Mouse (Mus musculus) midbrain, postnatal 0 days (tissue): ENCODE results near the gene Galm. TPM values are rescaled to one million over a fixed set of nuclear protein-coding genes. Genes with fewer than 3 reads are reported as not detected.
A peak's percentile ranks its signal among the peaks of the same experiment; 100 is the strongest.

ENCODE experiments used
- ATAC-seq: fragments of 200-750 bp; cut with Nextera tagmentation; 2 replicates; pipeline ENCODE4 v1.8.0; 2017; ENCODE audit warnings: moderate number of reproducible peaks, mild to moderate bottlenecking, moderate TSS enrichment, moderate library complexity; ENCODE audit not compliant: low FRiP score
- DNase-seq: peaks from one replicate; pipeline ENCODE4 v3.0.0-alpha.2; 2015; ENCODE audit warnings: low spot score
- H3K27ac ChIP-seq: fragments of 300-500 bp; sonication (generic); 2 replicates; pipeline ENCODE4 v1.5.1; 2014; ENCODE audit warnings: low read depth, mild to moderate bottlenecking, low read length, mixed read lengths
- H3K27me3 ChIP-seq: fragments of 300-500 bp; sonication (generic); 2 replicates; pipeline ENCODE4 v1.6.1; 2014; ENCODE audit warnings: low read length, control low read depth, mixed read lengths; ENCODE audit not compliant: insufficient read depth
- H3K36me3 ChIP-seq: fragments of 300-500 bp; sonication (generic); 2 replicates; pipeline ENCODE4 v1.6.1; 2014; ENCODE audit warnings: low read length, control low read depth, mixed read lengths; ENCODE audit not compliant: insufficient read depth
- H3K4me1 ChIP-seq: fragments of 300-500 bp; sonication (generic); 2 replicates; pipeline ENCODE4 v1.6.1; 2014; ENCODE audit warnings: mild to moderate bottlenecking, control low read depth, antibody characterized with exemption, low read length, mixed read lengths; ENCODE audit not compliant: insufficient read depth
- H3K4me2 ChIP-seq: fragments of 300-500 bp; sonication (generic); 2 replicates; pipeline ENCODE4 v1.6.1; 2014; ENCODE audit warnings: low read depth, mild to moderate bottlenecking, low read length, mixed read lengths; ENCODE audit not compliant: poor library complexity, severe bottlenecking
- H3K4me3 ChIP-seq: fragments of 300-500 bp; sonication (generic); 2 replicates; pipeline ENCODE4 v1.5.1; 2014; ENCODE audit warnings: low read depth, mild to moderate bottlenecking, low read length, moderate library complexity
- H3K9ac ChIP-seq: fragments of 300-500 bp; sonication (generic); replicated peaks from 2 replicates; pipeline ENCODE4 v1.6.1; 2014; ENCODE audit warnings: mild to moderate bottlenecking, low read length, moderate library complexity, mixed read lengths; ENCODE audit not compliant: poor library complexity, severe bottlenecking
- H3K9me3 ChIP-seq: fragments of 300-500 bp; sonication (generic); 2 replicates; pipeline ENCODE4 v1.6.1; 2016; ENCODE audit warnings: low read length, control low read depth
- CTCF ChIP-seq: IDR thresholded peaks from 2 replicates; pipeline ENCODE4 v1.5.1; 2016; ENCODE audit warnings: antibody characterized with exemption, mild to moderate bottlenecking
- WGBS: fragments of 180-500 bp; shearing (Covaris S2); extraction: QIAGEN DNeasy Blood & Tissue Kit; methylation state at CpG from one replicate; pipeline ENCODE4 v1.1.7; 2014; 5-methylcytosine and 5-hydroxymethylcytosine counted together
- polyA plus RNA-seq: library from polyadenylated mRNA; unstranded; fragments of >200 nt; fragmentation: Nextera tagmentation; extraction: Ambion mirVana; gene quantifications from 2 replicates; pipeline ENCODE4 v1.2.1, GENCODE M21; 2015
- total RNA-seq: library from RNA; depleted of rRNA; stranded (reverse); fragments of >200 nt; gene quantifications from 2 replicates; pipeline ENCODE4 v1.2.3, GENCODE M21; 2014

Gene Galm
- total and polyA plus RNA-seq, 2 experiments from 2014 or later = 1.00 to 1.3 TPM

DNA sequence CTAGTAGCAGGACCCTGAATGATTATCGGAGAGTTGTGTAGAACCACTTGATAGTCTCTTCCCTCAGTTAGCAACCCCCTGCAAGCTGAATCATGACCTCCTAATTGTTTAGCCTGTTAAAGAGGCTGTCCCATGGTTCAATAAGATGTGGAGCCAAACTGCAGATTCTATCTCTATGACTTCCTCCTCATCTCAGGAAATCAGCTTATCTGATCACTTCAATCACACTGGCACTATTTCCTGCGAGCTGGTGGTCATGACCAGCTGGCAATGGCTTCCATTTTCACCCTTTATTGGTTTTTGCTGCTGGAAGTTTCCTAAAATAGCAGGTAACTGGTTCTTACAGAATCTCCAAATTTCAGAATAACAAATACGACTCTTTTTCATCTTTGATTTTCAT, 18.5 kb downstream of the Galm start:
- H3K9ac ChIP-seq = no peak overlapping the region
- no peak overlapping the region for H3K27ac ChIP-seq
- WGBS = 79% methylated on average over 3 of the region's 3 CpGs
- no peaks in the 10 kb centered on the region for H3K9me3 ChIP-seq
- H3K4me1 ChIP-seq = no peaks in the 10 kb centered on the region
- no peak for TF ChIP-seq CTCF
- DNase-seq = no peak
- ATAC-seq = no peak
- H3K36me3 ChIP-seq = no peaks in the 10 kb centered on the region
- no peak overlapping the region for H3K4me2 ChIP-seq
- H3K4me3 ChIP-seq = no peak overlapping the region
- no peaks in the 10 kb centered on the region for H3K27me3 ChIP-seq

- Histone ChIP-seq H3K9ac (no peak overlapping the region), H3K4me1 (no peaks in the 10 kb centered on the region), H3K4me3 (no peak overlapping the region), H3K4me2 (peak overlapping the region; percentile 38), H3K9me3 (no peaks in the 10 kb centered on the region), H3K27me3 (no peaks in the 10 kb centered on the region), H3K27ac (no peak overlapping the region), H3K36me3 (no peaks in the 10 kb centered on the region)
- 41% methylated on average over 23 of the region's 23 CpGs for WGBS
- no peak for TF ChIP-seq CTCF
- DNase-seq (peak; percentile 83), ATAC-seq (peak; percentile 75)
Observed at GRCm38 (mm10) chr17:80148053-80148994, 21.1 kb downstream of the Galm start.

GRCm38 (mm10) chr17:80148995-80149388, 21.7 kb downstream of the Galm start:
- Histone ChIP-seq H3K4me2 (no peak overlapping the region), H3K36me3 (no peaks in the 10 kb centered on the region), H3K4me1 (no peaks in the 10 kb centered on the region), H3K9ac (no peak overlapping the region), H3K9me3 (no peaks in the 10 kb centered on the region), H3K27ac (no peak overlapping the region), H3K27me3 (no peaks in the 10 kb centered on the region), H3K4me3 (no peak overlapping the region)
- TF ChIP-seq CTCF = no peak
- ATAC-seq (no peak), DNase-seq (no peak)
- WGBS = 88% methylated on average over 6 of the region's 6 CpGs

- no peaks in the 10 kb centered on the region for H3K9me3 ChIP-seq
- H3K4me1 ChIP-seq = no peaks in the 10 kb centered on the region
- no peaks in the 10 kb centered on the region for H3K27me3 ChIP-seq
- ATAC-seq = no peak
- H3K27ac ChIP-seq = no peak overlapping the region
- no peak overlapping the region for H3K4me2 ChIP-seq
- H3K9ac ChIP-seq = no peak overlapping the region
- DNase-seq = no peak
- H3K4me3 ChIP-seq = no peak overlapping the region
- no peak for TF ChIP-seq CTCF
- 30% methylated on average over 5 of the region's 5 CpGs for WGBS
- H3K36me3 ChIP-seq = no peaks in the 10 kb centered on the region
Observed at GRCm38 (mm10) chr17:80151353-80151752, 24.1 kb downstream of the Galm start.

GRCm38 (mm10) chr17:80152767-80153630, 25.7 kb downstream of the Galm start:
- Histone ChIP-seq H3K9me3 (no peaks in the 10 kb centered on the region), H3K27ac (no peak overlapping the region), H3K4me3 (no peak overlapping the region), H3K4me2 (no peak overlapping the region), H3K27me3 (no peaks in the 10 kb centered on the region), H3K4me1 (no peaks in the 10 kb centered on the region), H3K9ac (no peak overlapping the region), H3K36me3 (no peaks in the 10 kb centered on the region)
- peak; percentile 48; the same call in 1 of the 2 replicates for ATAC-seq
- WGBS = 63% methylated on average over 12 of the region's 12 CpGs
- no peak for DNase-seq
- TF ChIP-seq CTCF = no peak
